Mouse (Mus musculus) macrophage (primary cell): ENCODE results near the gene Efcab12. TPM values are rescaled to one million over a fixed set of nuclear protein-coding genes. Genes with fewer than 3 reads are reported as not detected.

ENCODE experiments used
- H3K27ac ChIP-seq: fragments of 350-480 bp; formaldehyde crosslinking; 2 replicates; pipeline ENCODE4 v1.9.0; 2021
- H3K36me3 ChIP-seq: fragments of 350-480 bp; formaldehyde crosslinking; 2 replicates; pipeline ENCODE4 v1.9.0; 2021; ENCODE audit errors: inconsistent target
- H3K4me3 ChIP-seq: fragments of 350-480 bp; formaldehyde crosslinking; 2 replicates; pipeline ENCODE4 v1.9.0; 2021; ENCODE audit errors: inconsistent target
- H3K79me2 ChIP-seq: fragments of 350-480 bp; formaldehyde crosslinking; 2 replicates; pipeline ENCODE4 v1.9.0; 2021; ENCODE audit errors: inconsistent target
- WGBS: methylation state at CpG from one replicate; pipeline ENCODE4 v1.1.7; 2026; ENCODE audit warnings: inconsistent platforms; ENCODE audit not compliant: missing documents; 5-methylcytosine and 5-hydroxymethylcytosine counted together
- polyA plus RNA-seq: library from polyadenylated mRNA; stranded (reverse); fragments of 250-400 nt; gene quantifications from 3 replicates; pipeline ENCODE4 v1.2.4, GENCODE M21; 2018; ENCODE audit warnings: inconsistent platforms

The Efcab12 gene
- polyA plus RNA-seq, 1 experiment from 2014 or later = 0.16 TPM

- H3K36me3 ChIP-seq = no peaks in the 10 kb centered on the region
- 96% methylated on average over 8 of the region's 8 CpGs for WGBS
- H3K79me2 ChIP-seq = no peaks in the 10 kb centered on the region
- no peak overlapping the region for H3K4me3 ChIP-seq
- no peak overlapping the region for H3K27ac ChIP-seq
Measured at GRCm38 (mm10) chr6:115821216-115821993, 16.8 kb downstream of the Efcab12 start.

GRCm38 (mm10) chr6:115818129-115818528 lies 20.1 kb downstream of the Efcab12 start:
- Histone ChIP-seq H3K27ac (no peak overlapping the region), H3K79me2 (no peaks in the 10 kb centered on the region), H3K4me3 (no peak overlapping the region), H3K36me3 (no peaks in the 10 kb centered on the region)
- 86% methylated on average over 2 of the region's 2 CpGs for WGBS

GRCm38 (mm10) chr6:115815041-115815440 lies 23.2 kb downstream of the Efcab12 start:
- 66% methylated on average over 4 of the region's 4 CpGs for WGBS
- no peak overlapping the region for H3K27ac ChIP-seq
- H3K36me3 ChIP-seq = no peaks in the 10 kb centered on the region
- H3K79me2 ChIP-seq = no peaks in the 10 kb centered on the region
- H3K4me3 ChIP-seq = no peak overlapping the region

- H3K36me3 ChIP-seq = no peaks in the 10 kb centered on the region
- H3K27ac ChIP-seq = no peak overlapping the region
- 10% methylated on average over 4 of the region's 4 CpGs for WGBS
- H3K79me2 ChIP-seq = no peaks in the 10 kb centered on the region
- no peak overlapping the region for H3K4me3 ChIP-seq
Measured at GRCm38 (mm10) chr6:115814104-115814503, 24.1 kb downstream of the Efcab12 start.

- Histone ChIP-seq H3K79me2 (peaks cover 17% of the 10 kb centered on the region), H3K27ac (no peak overlapping the region), H3K4me3 (no peak overlapping the region), H3K36me3 (0 out of 2 replicates have a peak, but pooled peaks cover 6% of the 10 kb centered on the region)
- 96% methylated on average over 8 of the region's 8 CpGs for WGBS
Measured at GRCm38 (mm10) chr6:115811606-115812005, 26.6 kb downstream of the Efcab12 start.

GRCm38 (mm10) chr6:115808488-115809231 lies 29.6 kb downstream of the Efcab12 start, which contains the start of gene Rpl32:
Rpl32 (minus strand) TSS chr6:115808747.
- Histone ChIP-seq H3K36me3 (peaks cover 28% of the 10 kb centered on the region; the same call in 1 of the 2 replicates), H3K27ac (peak within 1 kb of the TSS; percentile 90), H3K4me3 (peak within 1 kb of the TSS; percentile 99), H3K79me2 (peaks cover 31% of the 10 kb centered on the region)
- WGBS = under 1% methylated on average over 46 of the region's 47 CpGs

GRCm38 (mm10) chr6:115808196-115808487 lies 30.1 kb downstream of the Efcab12 start:
- 2% methylated on average over 22 of the region's 22 CpGs for whole genome bisulfite sequencing
- H3K79me2 ChIP-seq = peaks cover 31% of the 10 kb centered on the region
- H3K27ac ChIP-seq = peak overlapping the region; percentile 62
- peak overlapping the region; percentile 99 for H3K4me3 ChIP-seq
- peaks cover 28% of the 10 kb centered on the region; the same call in 1 of the 2 replicates for H3K36me3 ChIP-seq

GRCm38 (mm10) chr6:115807464-115808195 lies 30.6 kb downstream of the Efcab12 start:
- H3K36me3 ChIP-seq = peaks cover 28% of the 10 kb centered on the region; the same call in 1 of the 2 replicates

GRCm38 (mm10) chr6:115804432-115805192 lies 33.6 kb downstream of the Efcab12 start:
- WGBS = 90% methylated on average over 10 of the region's 10 CpGs
- H3K36me3 ChIP-seq = peaks cover 28% of the 10 kb centered on the region; the same call in 1 of the 2 replicates
- H3K27ac ChIP-seq = no peak overlapping the region
- H3K79me2 ChIP-seq = peaks cover 31% of the 10 kb centered on the region
- no peak overlapping the region for H3K4me3 ChIP-seq

More at GRCm38 (mm10) chr6:115807464-115808195, 30.6 kb downstream of the Efcab12 start:
- 2% methylated on average over 15 of the region's 15 CpGs for whole genome bisulfite sequencing
- H3K79me2 ChIP-seq = peaks cover 31% of the 10 kb centered on the region
- peak overlapping the region; percentile 62 for H3K27ac ChIP-seq
- H3K4me3 ChIP-seq = peak overlapping the region; percentile 99

- Histone ChIP-seq H3K27ac (no peak overlapping the region), H3K79me2 (peaks cover 31% of the 10 kb centered on the region), H3K36me3 (peaks cover 28% of the 10 kb centered on the region; the same call in 1 of the 2 replicates), H3K4me3 (no peak overlapping the region)
- WGBS = 61% methylated on average over 16 of the region's 16 CpGs
Measured at GRCm38 (mm10) chr6:115803541-115804382, 34.5 kb downstream of the Efcab12 start.

GRCm38 (mm10) chr6:115801811-115802210 lies 36.4 kb downstream of the Efcab12 start:
- Histone ChIP-seq H3K36me3 (peaks cover 24% of the 10 kb centered on the region; the same call in 1 of the 2 replicates), H3K4me3 (no peak overlapping the region), H3K27ac (no peak overlapping the region), H3K79me2 (peaks cover 15% of the 10 kb centered on the region)
- WGBS = 94% methylated on average over 3 of the region's 3 CpGs

GRCm38 (mm10) chr6:115792691-115793215 lies 45.5 kb downstream of the Efcab12 start:
- Histone ChIP-seq H3K79me2 (no peaks in the 10 kb centered on the region), H3K36me3 (no peaks in the 10 kb centered on the region), H3K27ac (no peak overlapping the region), H3K4me3 (no peak overlapping the region)
- 43% methylated on average over 21 of the region's 21 CpGs for WGBS
